Mouse (Mus musculus): ENCODE data around the gene Gnpat. TPM values are rescaled to one million over a fixed set of nuclear protein-coding genes. Genes with fewer than 3 reads are reported as not detected.

Gnpat gene
- 126 and 130 TPM in 2 replicates for polyA plus RNA-seq (2016; fragmentation: Nextera tagmentation; extraction: Ambion mirVana)

DNA sequence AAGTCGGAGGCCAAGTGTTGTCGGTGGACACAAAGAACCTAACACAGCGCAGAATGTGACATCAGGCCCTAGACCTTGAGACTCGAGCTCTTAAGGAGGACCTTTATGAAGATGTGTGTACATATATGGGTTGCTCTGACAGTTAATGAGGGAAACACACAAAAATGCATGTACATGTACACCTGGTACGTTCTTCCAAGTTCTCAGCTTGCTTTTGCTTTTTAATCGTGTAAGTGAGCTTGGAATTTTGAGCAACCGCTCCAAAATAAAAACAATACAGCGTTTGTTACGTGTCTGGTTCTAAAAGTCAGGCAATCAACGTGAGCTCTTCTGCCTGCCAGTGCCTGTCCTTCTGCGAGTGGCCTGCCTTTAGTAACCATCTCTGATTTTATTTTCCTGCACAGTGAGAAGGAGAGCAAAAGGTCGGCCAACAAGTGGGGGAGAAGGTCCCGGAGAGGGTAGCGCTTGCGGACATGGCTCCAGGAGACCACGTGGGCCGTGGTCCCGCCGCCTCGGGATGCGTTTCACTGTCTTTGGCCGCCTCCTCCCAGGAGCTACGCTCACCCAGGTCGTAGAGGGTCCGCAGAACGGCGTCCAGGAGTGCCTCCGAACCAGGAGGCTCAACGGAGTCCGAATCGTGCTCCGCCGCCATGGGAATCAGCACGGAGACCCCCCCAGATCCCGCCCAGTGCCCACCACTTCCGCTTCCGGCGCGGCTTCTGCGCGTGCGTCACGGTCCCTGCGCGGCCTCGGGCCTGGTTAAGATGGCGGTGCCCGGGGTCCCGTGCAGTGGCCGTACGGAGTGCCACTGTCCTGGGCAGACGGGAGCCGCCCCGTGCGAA lies at the start of gene Gnpat, which contains the start of gene 2810004N23Rik:
Gnpat (plus strand) TSS at position 713 of the 842 bp plus-strand sequence.
2810004N23Rik (minus strand) TSS at position 800 of the 842 bp plus-strand sequence.
- Histone ChIP-seq H3K4me1 (peaks cover 13% of the 10 kb centered on the region), H3K27me3 (no peaks in the 10 kb centered on the region), H3K4me3 (peak within 1 kb of the TSS; percentile 97), H3K9me3 (no peaks in the 10 kb centered on the region), H3K36me3 (peaks cover 40% of the 10 kb centered on the region), H3K9ac (replicated peaks) (peak within 1 kb of the TSS; percentile 97), H3K27ac (replicated peaks) (peak within 1 kb of the TSS; percentile 90), H3K4me2 (replicated peaks) (peak within 1 kb of the TSS; percentile 82)
- WGBS = 2% methylated on average over 55 of the region's 55 CpGs
- ATAC-seq (ENCODE audit: low FRiP score, low read depth) = peak; percentile 98

DNA sequence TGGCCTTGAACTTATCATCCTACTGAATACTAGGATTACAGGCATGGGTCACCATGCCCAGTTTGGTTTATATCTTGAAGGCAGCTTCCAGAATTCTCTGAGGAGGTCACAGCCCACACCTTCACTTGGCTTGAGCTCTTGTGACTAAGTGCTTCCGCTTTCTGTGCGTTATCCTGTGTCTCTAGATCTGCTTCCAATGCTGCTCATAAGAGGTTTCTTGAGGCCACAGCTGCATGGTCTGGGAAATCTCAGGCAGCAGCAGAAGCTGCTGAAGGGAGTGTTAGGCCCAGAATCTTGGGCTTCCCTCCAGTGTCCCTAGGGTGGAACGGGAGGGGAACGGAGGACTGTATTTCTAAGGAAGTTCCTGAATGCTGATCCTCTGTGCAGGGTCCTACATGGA lies 49.5 kb upstream of the Gnpat start:
- no peak overlapping the region for H3K27ac ChIP-seq (replicated peaks)
- H3K4me3 ChIP-seq = no peak overlapping the region
- H3K36me3 ChIP-seq = peaks cover 22% of the 10 kb centered on the region
- H3K27me3 ChIP-seq = no peaks in the 10 kb centered on the region
- peaks cover 17% of the 10 kb centered on the region for H3K4me1 ChIP-seq
- no peak for ATAC-seq (ENCODE audit: low FRiP score, low read depth)
- H3K9me3 ChIP-seq = peaks cover 12% of the 10 kb centered on the region
- H3K9ac ChIP-seq (replicated peaks) = no peak overlapping the region
- no peak overlapping the region for H3K4me2 ChIP-seq (replicated peaks)
- WGBS = 96% methylated on average over 4 of the region's 4 CpGs

DNA sequence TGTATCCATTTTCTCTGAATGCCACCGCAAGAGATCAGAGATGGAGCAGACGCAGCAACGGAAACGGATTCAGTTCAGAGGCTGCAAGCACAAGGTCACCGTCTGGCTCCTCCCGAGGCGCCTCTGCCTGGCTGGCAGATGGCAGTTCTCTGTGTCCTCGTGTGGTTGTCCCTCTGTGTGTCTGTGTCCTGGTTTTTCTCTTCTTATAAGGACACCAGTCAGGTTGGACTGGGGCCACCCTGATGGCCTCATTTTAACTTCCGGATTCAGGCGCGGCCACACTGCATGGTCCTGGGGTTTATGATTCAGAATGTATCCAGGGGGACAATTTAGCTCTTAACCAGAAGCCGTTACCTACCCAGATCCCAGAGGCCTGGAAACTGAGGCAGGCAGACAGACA lies 47.0 kb upstream of the Gnpat start:
- H3K27ac ChIP-seq (replicated peaks) = no peak overlapping the region
- ATAC-seq (ENCODE audit: low FRiP score, low read depth) = no peak
- H3K27me3 ChIP-seq = peaks cover 13% of the 10 kb centered on the region; the same call in 1 of the 2 replicates
- H3K36me3 ChIP-seq = peaks cover 28% of the 10 kb centered on the region
- H3K9me3 ChIP-seq = peaks cover 12% of the 10 kb centered on the region
- H3K4me3 ChIP-seq = no peak overlapping the region
- H3K4me1 ChIP-seq = peaks cover 5% of the 10 kb centered on the region
- H3K9ac ChIP-seq (replicated peaks) = no peak overlapping the region
- 86% methylated on average over 12 of the region's 12 CpGs for WGBS
- H3K4me2 ChIP-seq (replicated peaks) = no peak overlapping the region

DNA sequence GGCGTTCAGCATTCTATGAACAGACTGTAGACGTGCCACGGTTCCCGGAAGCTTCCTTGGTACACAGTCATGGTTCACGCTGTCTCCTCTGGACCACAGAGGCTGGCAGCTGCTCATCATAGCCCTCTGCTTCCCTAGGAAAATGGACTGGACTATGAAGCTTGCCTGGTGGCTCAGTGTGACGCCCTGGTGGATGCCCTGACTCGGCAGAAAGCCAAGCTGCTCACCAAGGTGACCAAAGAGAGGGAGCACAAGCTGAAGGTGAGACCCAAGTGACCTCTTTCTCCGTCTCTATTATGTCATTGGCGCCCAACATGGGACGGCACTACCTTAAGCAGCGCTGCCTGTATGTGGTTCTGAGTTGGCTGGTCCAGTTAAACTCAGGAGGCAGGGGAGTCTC lies 46.0 kb upstream of the Gnpat start:
- Histone ChIP-seq H3K9me3 (peaks cover 12% of the 10 kb centered on the region), H3K9ac (replicated peaks) (no peak overlapping the region), H3K36me3 (peaks cover 28% of the 10 kb centered on the region), H3K4me1 (no peaks in the 10 kb centered on the region), H3K4me2 (replicated peaks) (no peak overlapping the region), H3K27me3 (peaks cover 16% of the 10 kb centered on the region; the same call in 1 of the 2 replicates), H3K27ac (replicated peaks) (no peak overlapping the region), H3K4me3 (no peak overlapping the region)
- no peak for ATAC-seq (ENCODE audit: low FRiP score, low read depth)
- whole genome bisulfite sequencing = 92% methylated on average over 11 of the region's 11 CpGs

DNA sequence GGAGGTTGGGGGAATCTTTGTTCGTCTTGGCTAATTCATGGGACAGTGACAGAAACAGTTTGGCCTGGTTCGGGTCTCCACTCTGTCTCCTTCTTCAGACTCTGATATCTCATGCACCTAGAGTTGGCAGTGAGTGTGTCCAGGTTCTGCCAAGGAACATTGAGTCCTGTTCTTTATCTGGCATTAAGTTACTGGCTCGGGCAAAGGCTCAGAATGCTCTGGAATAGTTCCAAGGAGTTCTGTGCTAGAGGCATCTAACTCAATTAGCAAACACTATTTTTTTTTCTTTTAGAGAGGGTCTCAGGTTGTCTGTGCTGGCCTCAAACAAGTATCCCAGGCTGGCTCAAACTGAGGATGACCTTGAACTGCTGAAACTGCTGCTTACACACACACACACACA lies 45.5 kb upstream of the Gnpat start:
- Histone ChIP-seq H3K27me3 (peaks cover 16% of the 10 kb centered on the region; the same call in 1 of the 2 replicates), H3K4me1 (no peaks in the 10 kb centered on the region), H3K36me3 (peaks cover 28% of the 10 kb centered on the region), H3K27ac (replicated peaks) (no peak overlapping the region), H3K4me3 (no peak overlapping the region), H3K4me2 (replicated peaks) (no peak overlapping the region), H3K9ac (replicated peaks) (no peak overlapping the region), H3K9me3 (peaks cover 12% of the 10 kb centered on the region)
- WGBS = 98% methylated on average over 3 of the region's 3 CpGs
- ATAC-seq (ENCODE audit: low FRiP score, low read depth) = no peak

DNA sequence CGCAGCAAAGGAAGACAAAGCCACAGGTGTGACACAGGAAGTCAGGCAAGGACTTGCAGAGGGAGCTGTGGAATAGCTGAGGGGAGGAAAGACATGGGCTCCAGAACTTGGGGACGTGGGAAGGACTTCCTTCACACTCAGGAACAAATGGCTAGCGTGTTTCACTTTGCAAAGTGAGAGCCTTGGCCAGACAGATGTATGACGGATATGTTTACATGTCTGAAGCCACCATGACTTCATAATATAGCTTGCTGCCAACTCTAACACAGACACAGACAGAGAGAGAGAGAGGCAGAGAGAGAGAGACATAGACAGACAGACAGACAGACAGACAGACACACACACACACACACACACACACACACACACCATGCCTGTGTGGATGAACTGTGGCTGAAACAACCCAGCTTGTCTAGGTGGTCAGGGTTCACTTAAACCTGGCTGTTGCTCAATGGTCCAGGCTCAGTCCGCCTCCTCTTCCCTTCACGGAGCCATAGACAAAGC lies 43.2 kb upstream of the Gnpat start:
- Histone ChIP-seq H3K4me3 (no peak overlapping the region), H3K9ac (replicated peaks) (no peak overlapping the region), H3K36me3 (peaks cover 40% of the 10 kb centered on the region), H3K4me2 (replicated peaks) (no peak overlapping the region), H3K27ac (replicated peaks) (no peak overlapping the region), H3K9me3 (peaks cover 12% of the 10 kb centered on the region), H3K27me3 (peaks cover 20% of the 10 kb centered on the region; the same call in 1 of the 2 replicates), H3K4me1 (no peaks in the 10 kb centered on the region)
- WGBS = 75% methylated on average over 6 of the region's 6 CpGs
- ATAC-seq (ENCODE audit: low FRiP score, low read depth) = no peak

DNA sequence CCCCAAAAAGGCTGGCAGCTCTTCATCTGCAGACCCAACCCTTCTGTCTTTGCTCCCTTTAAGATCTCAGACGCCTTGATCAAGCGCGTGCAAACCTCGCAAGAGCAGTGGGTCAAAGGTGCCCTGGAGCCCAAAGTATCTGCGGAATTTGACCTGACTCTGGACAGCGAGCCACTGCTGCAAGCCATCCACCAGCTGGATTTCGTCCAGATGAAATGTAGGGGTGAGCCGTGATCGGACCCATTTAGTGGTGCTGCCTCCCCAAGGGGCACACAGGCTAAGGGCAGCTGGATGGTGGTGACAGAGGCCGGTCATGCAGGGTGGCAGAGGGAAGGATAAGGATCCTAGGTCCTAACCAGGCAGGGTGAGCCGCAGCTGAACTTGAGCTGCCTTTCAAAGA lies 42.7 kb upstream of the Gnpat start:
- Histone ChIP-seq H3K9ac (replicated peaks) (no peak overlapping the region), H3K4me3 (no peak overlapping the region), H3K27ac (replicated peaks) (no peak overlapping the region), H3K9me3 (peaks cover 12% of the 10 kb centered on the region), H3K4me2 (replicated peaks) (no peak overlapping the region), H3K4me1 (no peaks in the 10 kb centered on the region), H3K36me3 (peaks cover 42% of the 10 kb centered on the region), H3K27me3 (peaks cover 22% of the 10 kb centered on the region; the same call in 1 of the 2 replicates)
- 70% methylated on average over 11 of the region's 11 CpGs for WGBS
- no peak for ATAC-seq (ENCODE audit: low FRiP score, low read depth)

DNA sequence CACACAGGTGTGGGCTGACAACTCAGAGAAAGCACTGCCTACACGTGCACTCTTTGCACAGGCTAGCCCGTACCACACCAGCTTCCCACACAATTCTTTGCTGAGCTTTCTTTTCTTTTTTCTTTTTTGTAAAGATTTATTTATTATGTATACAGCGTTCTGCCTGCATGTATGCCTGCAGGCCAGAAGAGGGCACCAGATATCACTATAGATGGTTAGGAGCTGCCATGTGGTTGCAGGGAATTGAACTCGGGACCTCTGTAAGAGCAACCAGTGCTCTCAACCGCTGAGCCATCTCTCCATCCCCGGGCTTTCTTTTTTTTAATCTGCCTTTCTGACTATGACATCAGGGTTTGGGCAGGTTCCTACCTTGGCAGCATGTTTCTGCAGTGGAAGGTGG lies 39.3 kb upstream of the Gnpat start:
- Histone ChIP-seq H3K4me2 (replicated peaks) (no peak overlapping the region), H3K36me3 (peaks cover 21% of the 10 kb centered on the region), H3K9ac (replicated peaks) (no peak overlapping the region), H3K9me3 (no peaks in the 10 kb centered on the region), H3K4me3 (no peak overlapping the region), H3K27ac (replicated peaks) (no peak overlapping the region), H3K27me3 (peaks cover 35% of the 10 kb centered on the region; the same call in 1 of the 2 replicates), H3K4me1 (no peaks in the 10 kb centered on the region)
- ATAC-seq (ENCODE audit: low FRiP score, low read depth) = no peak
- WGBS = 82% methylated on average over 6 of the region's 6 CpGs

DNA sequence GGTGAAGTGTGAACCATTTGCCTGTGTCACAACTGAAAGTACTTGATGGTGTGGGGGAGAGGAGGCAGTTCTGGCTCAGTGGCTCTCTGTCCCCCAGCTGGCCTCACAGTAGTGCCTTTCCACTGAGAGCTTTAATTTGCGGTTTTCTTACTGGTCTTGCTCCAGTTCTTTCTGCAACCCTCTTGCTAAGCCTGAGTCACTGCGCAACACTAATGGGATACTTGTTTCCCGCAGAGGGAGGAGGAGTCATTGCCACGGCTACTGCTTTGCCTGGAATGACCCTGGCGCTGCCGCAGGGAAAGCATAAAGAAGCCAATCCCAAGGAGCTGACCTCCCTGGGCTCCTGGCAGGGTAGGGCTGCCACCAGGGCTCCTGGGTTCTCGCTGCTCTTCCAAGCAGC lies 36.2 kb upstream of the Gnpat start:
- Histone ChIP-seq H3K27ac (replicated peaks) (no peak overlapping the region), H3K4me2 (replicated peaks) (no peak overlapping the region), H3K4me3 (no peak overlapping the region), H3K36me3 (peaks cover 28% of the 10 kb centered on the region), H3K4me1 (no peaks in the 10 kb centered on the region), H3K9me3 (no peaks in the 10 kb centered on the region), H3K27me3 (peaks cover 23% of the 10 kb centered on the region; the same call in 1 of the 2 replicates), H3K9ac (replicated peaks) (no peak overlapping the region)
- no peak for ATAC-seq (ENCODE audit: low FRiP score, low read depth)
- 28% methylated on average over 7 of the region's 7 CpGs for WGBS

DNA sequence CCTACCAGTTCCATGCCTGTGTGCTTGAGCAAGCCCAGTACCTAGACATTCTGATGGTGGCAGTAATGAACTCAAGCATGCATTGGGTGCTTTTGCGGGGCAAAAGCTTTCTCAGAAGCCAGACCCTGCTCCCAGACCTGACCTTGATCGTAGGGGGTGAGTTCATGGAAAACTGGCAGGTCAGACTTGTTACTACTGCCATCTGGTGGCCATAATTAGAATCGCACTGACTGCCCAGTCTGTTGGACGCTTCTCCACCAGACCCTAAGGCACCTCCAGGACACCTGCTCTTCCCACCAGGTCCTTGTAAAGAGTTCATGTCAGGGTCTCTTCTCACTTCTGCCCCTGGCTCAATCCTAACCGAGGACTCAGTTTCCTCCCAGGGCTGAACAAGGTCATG lies 35.4 kb upstream of the Gnpat start:
- H3K4me2 ChIP-seq (replicated peaks) = no peak overlapping the region
- no peak for ATAC-seq (ENCODE audit: low FRiP score, low read depth)
- peaks cover 23% of the 10 kb centered on the region; the same call in 1 of the 2 replicates for H3K27me3 ChIP-seq
- peaks cover 28% of the 10 kb centered on the region for H3K36me3 ChIP-seq
- no peak overlapping the region for H3K27ac ChIP-seq (replicated peaks)
- no peak overlapping the region for H3K9ac ChIP-seq (replicated peaks)
- 4% methylated on average over 5 of the region's 5 CpGs for WGBS
- no peaks in the 10 kb centered on the region for H3K4me1 ChIP-seq
- no peak overlapping the region for H3K4me3 ChIP-seq
- H3K9me3 ChIP-seq = no peaks in the 10 kb centered on the region

DNA sequence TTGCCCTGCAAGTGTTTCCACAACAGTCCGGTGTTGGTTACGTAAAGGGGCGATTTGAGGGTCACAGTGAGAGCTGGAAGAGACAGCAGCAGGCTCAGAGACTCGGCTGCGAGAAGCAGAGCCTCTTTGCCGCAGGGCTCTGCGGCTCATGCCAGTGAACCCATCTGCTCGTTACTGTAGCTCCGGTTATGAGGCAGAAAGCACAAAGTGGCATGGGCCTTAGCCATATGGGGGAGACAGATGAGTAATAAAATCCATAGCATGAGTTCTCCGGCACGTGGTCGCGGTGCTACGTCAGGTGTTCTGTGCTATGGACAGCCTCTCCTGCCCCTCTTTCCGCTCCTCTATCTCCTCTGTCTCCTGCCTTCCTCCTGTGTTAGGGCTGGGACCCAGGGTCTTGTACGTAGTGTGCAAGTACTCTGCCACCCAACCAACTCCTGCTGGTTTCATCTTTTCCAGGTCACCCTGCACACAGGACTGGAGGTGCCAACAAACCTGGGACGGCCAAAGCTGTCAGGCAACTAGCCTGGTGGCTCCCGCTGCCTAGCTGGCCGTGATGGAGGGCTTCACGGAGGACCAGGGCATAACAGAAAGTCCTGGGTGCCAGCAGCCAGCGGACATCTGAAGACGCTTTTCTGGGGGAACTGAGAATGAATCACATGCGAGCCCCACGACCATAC lies 34.1 kb upstream of the Gnpat start:
- Histone ChIP-seq H3K4me2 (replicated peaks) (no peak overlapping the region), H3K27me3 (peaks cover 23% of the 10 kb centered on the region; the same call in 1 of the 2 replicates), H3K36me3 (peaks cover 19% of the 10 kb centered on the region), H3K4me1 (no peaks in the 10 kb centered on the region), H3K4me3 (no peak overlapping the region), H3K9me3 (no peaks in the 10 kb centered on the region), H3K9ac (replicated peaks) (no peak overlapping the region), H3K27ac (replicated peaks) (no peak overlapping the region)
- WGBS = 86% methylated on average over 24 of the region's 24 CpGs
- no peak for ATAC-seq (ENCODE audit: low FRiP score, low read depth)

DNA sequence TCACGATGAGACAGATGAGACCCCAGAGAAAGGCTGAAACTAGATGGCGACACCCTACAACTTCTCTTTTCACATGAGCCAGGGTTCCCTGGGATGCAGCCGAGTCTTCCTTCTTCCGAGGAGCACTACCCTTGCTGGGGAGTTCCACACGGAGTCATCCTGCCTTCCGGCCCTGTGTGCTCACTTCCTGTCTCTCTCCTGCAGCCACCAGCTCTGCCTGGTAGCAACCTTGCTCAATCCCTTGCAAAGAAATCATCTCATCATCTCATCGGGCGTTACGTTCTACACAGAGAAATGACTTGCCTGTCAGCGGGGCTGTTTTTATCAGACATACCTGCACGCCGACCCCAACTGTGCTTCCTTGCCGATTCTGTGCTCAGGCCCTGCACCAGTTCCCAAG lies 32.8 kb upstream of the Gnpat start:
- no peak overlapping the region for H3K4me3 ChIP-seq
- no peak overlapping the region for H3K4me2 ChIP-seq (replicated peaks)
- H3K36me3 ChIP-seq = peaks cover 12% of the 10 kb centered on the region
- H3K9ac ChIP-seq (replicated peaks) = no peak overlapping the region
- no peaks in the 10 kb centered on the region for H3K9me3 ChIP-seq
- peaks cover 18% of the 10 kb centered on the region; the same call in 1 of the 2 replicates for H3K27me3 ChIP-seq
- H3K4me1 ChIP-seq = no peaks in the 10 kb centered on the region
- 82% methylated on average over 13 of the region's 13 CpGs for WGBS
- H3K27ac ChIP-seq (replicated peaks) = no peak overlapping the region
- no peak for ATAC-seq (ENCODE audit: low FRiP score, low read depth)
